Mouse (Mus musculus) liver, embryonic 11.5 days (tissue): ENCODE measurements around the gene Crispld2. TPM values are rescaled to one million over a fixed set of nuclear protein-coding genes. Genes with fewer than 3 reads are reported as not detected.

Source experiments
- ATAC-seq: fragments of 200-750 bp; cut with Nextera tagmentation; replicated peaks from 2 replicates; pipeline ENCODE4 v1.8.0; 2017; ENCODE audit warnings: moderate number of reproducible peaks, mild to moderate bottlenecking, moderate TSS enrichment, moderate library complexity; ENCODE audit not compliant: low FRiP score
- DNase-seq: peaks from one replicate; pipeline ENCODE4 v3.0.0-alpha.2; 2017; ENCODE audit warnings: low spot score
- H3K27ac ChIP-seq: fragments of 300-500 bp; sonication (generic); 2 replicates; pipeline ENCODE4 v1.5.1; 2014; ENCODE audit warnings: mild to moderate bottlenecking, low read depth, low read length, control low read depth
- H3K27me3 ChIP-seq: fragments of 300-500 bp; sonication (generic); replicated peaks from 2 replicates; pipeline ENCODE4 v1.6.1; 2014; ENCODE audit warnings: low read length, mixed read lengths; ENCODE audit not compliant: control insufficient read depth, insufficient read depth
- H3K36me3 ChIP-seq: fragments of 300-500 bp; sonication (generic); 2 replicates; pipeline ENCODE4 v1.6.1; 2014; ENCODE audit warnings: mild to moderate bottlenecking, low read length, moderate library complexity, mixed read lengths; ENCODE audit not compliant: control insufficient read depth, insufficient read depth
- H3K4me1 ChIP-seq: fragments of 300-500 bp; sonication (generic); replicated peaks from 2 replicates; pipeline ENCODE4 v1.6.1; 2014; ENCODE audit warnings: low read length, mixed read lengths; ENCODE audit not compliant: control insufficient read depth, insufficient read depth
- H3K4me2 ChIP-seq: fragments of 300-500 bp; sonication (generic); 2 replicates; pipeline ENCODE4 v1.6.1; 2014; ENCODE audit warnings: mild to moderate bottlenecking, control low read depth, moderate library complexity
- H3K4me3 ChIP-seq: fragments of 300-500 bp; sonication (generic); 2 replicates; pipeline ENCODE4 v1.5.1; 2014; ENCODE audit warnings: low read depth, low read length, control low read depth
- H3K9ac ChIP-seq: fragments of 300-500 bp; sonication (generic); 2 replicates; pipeline ENCODE4 v1.6.1; 2014; ENCODE audit warnings: low read depth, low read length, control low read depth
- H3K9me3 ChIP-seq: fragments of 300-500 bp; sonication (generic); 2 replicates; pipeline ENCODE4 v1.6.1; 2016; ENCODE audit warnings: low read length, inconsistent platforms, mixed read lengths; ENCODE audit not compliant: control insufficient read depth
- WGBS: fragments of 180-500 bp; shearing (Covaris S2); extraction: QIAGEN DNeasy Blood & Tissue Kit; methylation state at CpG from one replicate; pipeline ENCODE4 v1.1.7; 2014; 5-methylcytosine and 5-hydroxymethylcytosine counted together
- polyA plus RNA-seq: library from polyadenylated mRNA; unstranded; fragments of >200 nt; fragmentation: Nextera tagmentation; extraction: Ambion mirVana; gene quantifications from 2 replicates; pipeline ENCODE4 v1.2.1, GENCODE M21; 2014

The Crispld2 gene
- polyA plus RNA-seq, 1 experiment from 2014 or later: 3.8 TPM

DNA sequence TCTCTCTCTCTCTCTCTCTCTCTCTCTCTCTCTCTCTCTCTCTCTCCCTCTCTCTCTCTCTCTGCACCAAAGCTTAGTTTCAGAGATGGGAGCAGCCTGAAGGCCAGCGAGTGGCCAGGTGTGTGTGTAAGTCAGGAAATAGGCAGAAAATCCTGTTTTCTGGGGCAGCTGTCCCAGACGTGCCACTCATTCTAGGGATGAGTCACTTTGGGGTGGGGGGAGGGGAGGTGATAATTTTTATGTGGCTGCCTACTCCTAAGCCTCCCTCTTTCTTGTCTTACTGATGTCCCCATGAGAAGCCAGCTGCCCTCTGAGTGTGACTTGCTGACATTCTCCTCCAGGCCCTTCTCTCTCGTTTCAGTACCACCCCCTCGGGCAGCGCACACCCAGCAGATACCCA is 6.1 kb upstream of the Crispld2 start:
- Histone ChIP-seq H3K27ac (no peak overlapping the region), H3K27me3 (peaks cover 10% of the 10 kb centered on the region; the same call in 1 of the 2 replicates), H3K4me3 (no peak overlapping the region), H3K4me2 (no peak overlapping the region), H3K4me1 (no peaks in the 10 kb centered on the region), H3K36me3 (no peaks in the 10 kb centered on the region), H3K9me3 (no peaks in the 10 kb centered on the region), H3K9ac (no peak overlapping the region)
- DNase-seq: no peak
- no peak for ATAC-seq
- 63% methylated on average over 5 of the region's 5 CpGs for WGBS

DNA sequence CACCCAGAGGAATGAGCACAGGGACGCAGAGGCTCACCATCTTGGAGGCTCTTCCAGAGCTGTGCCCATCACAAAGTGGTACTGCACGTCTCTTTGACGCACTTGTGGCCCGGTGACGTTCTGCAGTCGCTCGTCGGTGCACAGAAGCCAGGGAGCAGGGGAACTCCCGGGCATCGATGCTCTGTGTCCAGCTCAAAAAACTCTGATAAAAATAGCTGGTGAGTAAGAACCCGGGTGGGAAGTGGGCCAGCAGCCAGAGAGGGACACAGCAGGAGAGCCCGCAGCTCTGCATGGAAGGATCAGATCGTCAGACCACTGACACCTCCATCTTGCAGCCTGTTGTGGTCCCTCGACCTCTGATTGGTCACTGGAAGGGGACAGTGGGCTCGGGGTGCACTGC is 4.2 kb upstream of the Crispld2 start:
- no peak overlapping the region for H3K4me2 ChIP-seq
- ATAC-seq (no peak), DNase-seq (no peak)
- 67% methylated on average over 15 of the region's 15 CpGs for WGBS
- H3K4me3 ChIP-seq: no peak overlapping the region
- H3K4me1 ChIP-seq: no peaks in the 10 kb centered on the region
- no peaks in the 10 kb centered on the region for H3K36me3 ChIP-seq
- no peak overlapping the region for H3K9ac ChIP-seq
- no peaks in the 10 kb centered on the region for H3K9me3 ChIP-seq
- peaks cover 29% of the 10 kb centered on the region for H3K27me3 ChIP-seq
- no peak overlapping the region for H3K27ac ChIP-seq

DNA sequence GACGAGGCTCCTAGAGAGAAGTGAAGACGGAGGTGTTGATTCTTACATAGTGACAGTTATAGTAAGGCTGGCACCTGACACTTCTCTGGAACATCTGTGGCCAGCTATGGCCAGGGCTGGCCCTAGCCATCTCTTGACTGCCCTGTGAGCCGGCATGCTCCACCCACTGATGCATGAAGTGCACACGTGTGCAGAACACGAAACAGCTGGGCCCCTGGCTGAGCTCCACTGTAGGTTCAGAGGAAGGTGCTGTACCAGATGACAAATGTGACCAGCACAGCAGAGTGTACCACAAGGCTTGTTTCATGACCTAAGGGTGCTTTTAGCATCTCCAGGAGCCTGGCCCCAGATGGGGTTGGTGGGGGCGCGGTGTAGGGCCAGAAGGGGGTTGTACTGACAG is 1.9 kb downstream of the Crispld2 start:
- Histone ChIP-seq H3K9ac (no peak overlapping the region), H3K9me3 (no peaks in the 10 kb centered on the region), H3K36me3 (no peaks in the 10 kb centered on the region), H3K4me1 (peaks cover 5% of the 10 kb centered on the region; the same call in 1 of the 2 replicates), H3K4me2 (no peak overlapping the region), H3K4me3 (no peak overlapping the region), H3K27me3 (peaks cover 44% of the 10 kb centered on the region), H3K27ac (no peak overlapping the region)
- ATAC-seq (no peak), DNase-seq (no peak)
- WGBS: 68% methylated on average over 7 of the region's 7 CpGs

DNA sequence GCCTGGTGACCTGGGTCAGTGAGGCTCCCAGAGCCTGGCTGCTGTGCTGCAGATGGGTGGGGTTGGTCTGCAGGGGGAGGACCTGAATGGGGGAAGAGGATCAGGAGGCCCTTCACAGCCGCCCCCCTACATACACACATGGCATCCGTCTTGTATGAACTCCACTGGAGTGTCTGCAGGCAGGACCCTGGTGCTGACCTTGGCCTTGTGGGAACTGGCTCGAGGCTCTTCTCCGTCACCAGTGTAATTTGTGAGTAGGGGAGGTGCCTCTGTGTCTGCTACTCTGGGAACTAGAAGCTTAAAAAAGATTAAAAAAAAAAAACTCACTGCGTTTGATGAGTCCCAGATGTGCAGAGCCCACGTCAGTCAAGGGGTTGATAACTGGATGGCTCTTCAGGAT is 2.3 kb downstream of the Crispld2 start:
- no peak overlapping the region for H3K27ac ChIP-seq
- H3K4me2 ChIP-seq: no peak overlapping the region
- H3K36me3 ChIP-seq: no peaks in the 10 kb centered on the region
- no peak for ATAC-seq
- DNase-seq: no peak
- no peak overlapping the region for H3K9ac ChIP-seq
- 59% methylated on average over 6 of the region's 6 CpGs for WGBS
- H3K4me1 ChIP-seq: peaks cover 5% of the 10 kb centered on the region; the same call in 1 of the 2 replicates
- no peaks in the 10 kb centered on the region for H3K9me3 ChIP-seq
- H3K4me3 ChIP-seq: no peak overlapping the region
- peaks cover 44% of the 10 kb centered on the region for H3K27me3 ChIP-seq

DNA sequence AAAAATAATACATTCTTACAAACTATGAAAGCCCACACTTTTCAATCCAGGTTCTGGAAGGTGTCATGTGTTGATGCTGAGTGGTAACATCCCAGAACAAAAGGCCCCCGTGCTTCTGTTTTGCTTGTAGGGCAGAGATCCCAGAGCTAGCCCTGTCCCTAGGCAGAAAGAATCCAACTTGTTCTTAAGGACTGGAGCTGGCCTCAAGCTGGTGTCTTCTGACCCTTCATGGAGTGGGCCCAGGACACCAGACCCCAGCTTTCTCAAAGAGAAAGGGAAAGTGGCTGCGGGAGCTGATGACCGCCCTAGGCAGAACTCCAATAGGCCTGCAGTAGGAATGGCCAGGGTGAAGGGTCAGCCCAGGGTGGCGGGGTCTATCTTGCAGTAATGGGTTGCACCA is 5.0 kb downstream of the Crispld2 start:
- 72% methylated on average over 4 of the region's 4 CpGs for WGBS
- Histone ChIP-seq H3K4me2 (no peak overlapping the region), H3K9ac (no peak overlapping the region), H3K27me3 (peaks cover 23% of the 10 kb centered on the region), H3K27ac (no peak overlapping the region), H3K9me3 (no peaks in the 10 kb centered on the region), H3K4me3 (no peak overlapping the region), H3K36me3 (no peaks in the 10 kb centered on the region), H3K4me1 (peaks cover 5% of the 10 kb centered on the region; the same call in 1 of the 2 replicates)
- ATAC-seq (no peak), DNase-seq (no peak)

DNA sequence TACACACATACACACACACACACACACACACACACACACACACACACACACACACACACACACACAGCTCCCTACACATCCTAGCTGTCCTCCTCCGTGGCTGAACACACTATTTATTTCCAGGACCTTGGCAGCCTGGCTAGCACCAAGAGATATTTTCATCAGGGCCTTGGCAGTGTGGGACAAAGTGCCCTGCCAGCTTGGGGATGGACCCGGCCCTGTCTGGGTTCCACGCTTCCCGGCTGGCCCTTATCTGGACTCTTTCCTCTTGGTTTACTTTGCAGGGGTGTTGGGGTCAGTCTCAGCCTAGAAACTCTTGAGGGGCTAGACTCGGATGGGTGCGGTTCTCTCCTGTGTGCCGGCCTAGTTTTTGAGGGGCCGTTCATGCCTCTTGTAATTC is 8.2 kb downstream of the Crispld2 start:
- Histone ChIP-seq H3K9ac (no peak overlapping the region), H3K4me3 (no peak overlapping the region), H3K27me3 (no peaks in the 10 kb centered on the region), H3K4me1 (no peaks in the 10 kb centered on the region; the same call in 1 of the 2 replicates), H3K27ac (peak overlapping the region; percentile 34; the same call in 1 of the 2 replicates), H3K4me2 (no peak overlapping the region), H3K9me3 (no peaks in the 10 kb centered on the region), H3K36me3 (no peaks in the 10 kb centered on the region)
- 45% methylated on average over 8 of the region's 8 CpGs for WGBS
- ATAC-seq (no peak), DNase-seq (no peak)

DNA sequence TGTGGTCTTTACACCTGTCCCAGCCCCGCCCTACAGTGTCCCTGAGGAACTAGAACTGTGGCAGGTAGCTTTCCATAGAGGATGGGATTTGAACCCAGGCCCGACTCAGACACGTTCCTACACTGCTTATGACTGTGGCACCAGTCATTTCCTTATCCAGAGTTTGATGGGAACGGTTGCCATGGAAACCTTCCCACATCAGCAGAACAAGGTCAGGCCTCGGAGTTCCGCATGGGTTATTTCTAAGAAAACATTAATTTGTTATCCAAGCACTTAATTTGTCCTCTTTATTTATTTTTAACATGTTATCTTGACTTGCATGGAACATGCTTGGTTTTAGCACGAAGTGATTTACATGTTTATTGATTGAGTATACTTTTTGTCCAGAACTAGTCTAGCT is 9.5 kb downstream of the Crispld2 start:
- H3K4me1 ChIP-seq: no peaks in the 10 kb centered on the region; the same call in 1 of the 2 replicates
- no peaks in the 10 kb centered on the region for H3K9me3 ChIP-seq
- no peak overlapping the region for H3K9ac ChIP-seq
- no peak overlapping the region for H3K4me2 ChIP-seq
- H3K27ac ChIP-seq: no peak overlapping the region
- ATAC-seq (no peak), DNase-seq (no peak)
- H3K4me3 ChIP-seq: no peak overlapping the region
- H3K36me3 ChIP-seq: no peaks in the 10 kb centered on the region
- 58% methylated on average over 7 of the region's 7 CpGs for WGBS
- H3K27me3 ChIP-seq: no peaks in the 10 kb centered on the region

DNA sequence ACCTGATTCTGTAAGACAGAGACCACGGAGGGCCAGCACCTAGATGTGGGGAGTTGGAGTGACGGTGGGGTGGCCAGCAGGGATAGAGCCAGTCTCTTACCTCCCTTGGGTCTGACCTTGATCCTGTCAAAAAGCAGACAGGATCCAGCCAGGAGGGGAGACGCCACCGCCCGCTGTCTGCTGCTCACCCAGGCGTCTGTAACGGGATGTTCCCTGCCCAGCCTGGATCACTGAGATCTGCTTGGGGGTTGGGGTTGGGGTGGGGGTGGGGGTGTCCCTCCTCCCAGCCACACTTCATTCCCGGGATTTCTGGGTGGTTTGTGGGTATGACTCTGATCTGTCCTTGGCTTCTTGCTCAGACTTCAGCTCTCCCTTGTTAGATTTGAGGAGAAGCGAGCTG is 10.1 kb downstream of the Crispld2 start:
- ATAC-seq: no peak
- WGBS: 52% methylated on average over 9 of the region's 9 CpGs
- no peaks in the 10 kb centered on the region for H3K27me3 ChIP-seq

DNA sequence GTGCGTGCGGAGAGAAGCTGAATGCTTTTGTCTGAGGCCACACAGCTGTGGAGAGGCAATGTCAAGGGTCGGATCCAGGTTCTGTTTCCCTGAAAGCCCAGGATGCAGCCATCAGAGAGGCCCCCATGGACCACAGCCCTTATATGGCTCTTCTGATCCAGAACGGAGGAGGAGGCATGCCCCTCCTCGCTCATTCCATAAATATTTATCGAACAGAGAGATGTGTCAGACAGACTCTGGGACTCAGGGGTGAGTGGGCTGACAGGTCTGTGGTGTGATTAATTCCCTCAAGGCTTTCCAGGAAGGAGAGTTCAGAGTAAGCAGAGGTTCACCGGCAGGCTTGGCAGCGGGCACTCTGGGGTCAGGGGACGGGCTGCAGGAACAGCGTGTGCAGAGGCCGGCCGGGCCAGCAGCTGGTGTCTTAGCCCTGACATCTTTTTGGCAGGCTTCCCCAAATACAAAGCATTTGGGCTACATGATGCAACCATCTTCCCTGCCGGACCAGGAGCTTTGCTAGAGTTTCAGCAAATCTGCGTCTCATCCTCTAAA is 12.0 kb downstream of the Crispld2 start:
- WGBS: 57% methylated on average over 14 of the region's 14 CpGs
- H3K4me3 ChIP-seq: no peak overlapping the region
- H3K36me3 ChIP-seq: no peaks in the 10 kb centered on the region
- H3K9ac ChIP-seq: no peak overlapping the region
- H3K27ac ChIP-seq: no peak overlapping the region
- H3K27me3 ChIP-seq: no peaks in the 10 kb centered on the region
- H3K9me3 ChIP-seq: no peaks in the 10 kb centered on the region
- ATAC-seq (no peak), DNase-seq (no peak)
- no peak overlapping the region for H3K4me2 ChIP-seq
- H3K4me1 ChIP-seq: no peaks in the 10 kb centered on the region; the same call in 1 of the 2 replicates

More for the DNA sequence above, 10.1 kb downstream of the Crispld2 start:
- no peak overlapping the region for H3K9ac ChIP-seq
- no peaks in the 10 kb centered on the region; the same call in 1 of the 2 replicates for H3K4me1 ChIP-seq
- H3K36me3 ChIP-seq: no peaks in the 10 kb centered on the region
- H3K27ac ChIP-seq: no peak overlapping the region
- no peak overlapping the region for H3K4me3 ChIP-seq
- H3K9me3 ChIP-seq: no peaks in the 10 kb centered on the region
- DNase-seq: no peak
- no peak overlapping the region for H3K4me2 ChIP-seq
